Mouse (Mus musculus) T-cell, adult 2 months (primary cell): ENCODE results near the gene Gm11020.
A peak's percentile ranks its signal among the peaks of the same experiment; 100 is the strongest.
"Not testable (repeated sequence)": the region's sequence is repeated elsewhere in the genome, so short reads cannot be mapped to it uniquely, and the experiment has no call there.

Experiments used
- DNase-seq: peaks from one replicate; pipeline ENCODE4 v3.0.0; 2022; ENCODE audit warnings: low spot score

Gene Gm11020

DNA sequence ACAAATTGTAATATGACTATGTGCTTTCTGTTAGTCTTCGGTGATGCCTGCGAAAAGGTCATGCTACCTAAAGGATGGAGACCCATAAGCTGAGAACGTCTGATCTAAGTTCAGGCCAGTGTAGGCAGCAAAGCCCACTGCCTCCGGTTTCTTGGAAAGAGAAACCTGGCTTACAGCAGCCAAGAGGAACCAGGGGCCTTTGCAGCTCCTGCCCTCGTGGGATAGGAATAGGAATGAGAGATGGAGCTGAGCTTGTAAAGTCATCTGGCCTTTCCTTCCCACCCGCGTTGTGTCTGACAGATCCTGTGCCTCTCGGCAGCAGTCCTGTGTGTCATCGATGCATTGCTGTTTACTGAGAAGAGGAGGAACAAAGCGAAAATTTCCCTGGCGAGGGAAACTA, at the start of gene Gm11020:
Gene Gm11020 (plus strand): TSS at position 301 of the 400 bp plus-strand sequence.
- not testable (repeated sequence) for DNase-seq

DNA sequence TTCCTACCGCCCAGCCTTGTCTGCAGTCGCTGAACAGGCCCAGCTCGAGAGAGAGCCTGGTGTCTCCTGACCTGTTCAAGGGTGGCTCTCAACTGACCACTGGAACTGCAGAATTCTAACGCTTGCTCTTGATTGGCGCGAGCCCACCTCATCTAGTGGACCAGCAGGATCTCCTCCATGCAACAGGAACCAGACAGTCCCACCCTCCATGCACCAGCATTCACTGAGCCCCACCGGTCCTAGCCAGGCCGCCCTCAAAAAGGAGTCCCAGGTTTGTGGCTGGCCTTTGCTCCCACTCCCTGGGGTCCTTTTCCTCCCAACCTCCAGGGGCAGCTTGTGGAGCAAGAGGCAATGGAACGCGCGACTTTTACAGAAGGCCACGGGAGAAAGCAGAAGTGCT, 28.3 kb upstream of the Gm11020 start, which contains the start of gene Cmtm2a:
Gene Cmtm2a (minus strand): TSS at position 101 of the 400 bp plus-strand sequence.
- not testable (repeated sequence) for DNase-seq

DNA sequence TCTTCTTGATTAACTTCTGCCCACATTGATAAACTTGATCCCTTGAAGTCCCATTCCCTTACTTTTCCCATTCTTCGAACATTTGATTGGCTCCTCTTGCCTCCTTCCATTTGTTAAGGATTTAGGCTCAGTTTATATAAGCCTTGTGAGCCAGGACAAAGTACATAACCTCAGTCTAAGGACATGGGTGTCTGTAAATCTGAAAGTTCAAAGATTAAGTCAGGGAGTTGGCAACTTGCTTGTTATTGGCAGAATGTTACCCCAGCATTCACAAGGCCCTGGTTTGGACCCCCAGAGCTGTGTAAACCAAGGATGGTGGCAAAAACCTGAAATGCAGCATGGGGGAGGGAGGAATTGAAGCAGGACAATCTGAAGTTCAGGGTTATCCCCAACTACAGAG, 27.0 kb upstream of the Gm11020 start:
- no peak for DNase-seq

DNA sequence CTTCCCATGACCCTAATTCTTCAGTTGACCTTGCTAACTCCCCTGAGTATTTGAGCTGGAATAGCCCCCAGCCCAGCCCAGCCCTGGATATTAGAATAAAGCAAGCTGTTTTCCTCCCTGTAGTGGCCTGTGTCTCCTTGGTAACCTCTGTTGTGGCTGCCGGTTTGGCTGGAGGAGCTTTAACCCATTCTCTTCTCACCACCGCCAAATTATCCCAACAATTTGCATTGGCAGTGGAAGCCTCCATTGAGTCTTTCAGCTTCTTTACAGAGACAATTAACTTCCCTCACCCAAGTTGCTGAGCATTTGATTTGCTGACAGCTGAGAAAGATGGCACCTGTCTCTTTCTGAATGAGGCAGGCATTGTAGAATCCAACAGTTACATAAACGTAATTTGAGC, 19.8 kb upstream of the Gm11020 start:
- not testable (repeated sequence) for DNase-seq

DNA sequence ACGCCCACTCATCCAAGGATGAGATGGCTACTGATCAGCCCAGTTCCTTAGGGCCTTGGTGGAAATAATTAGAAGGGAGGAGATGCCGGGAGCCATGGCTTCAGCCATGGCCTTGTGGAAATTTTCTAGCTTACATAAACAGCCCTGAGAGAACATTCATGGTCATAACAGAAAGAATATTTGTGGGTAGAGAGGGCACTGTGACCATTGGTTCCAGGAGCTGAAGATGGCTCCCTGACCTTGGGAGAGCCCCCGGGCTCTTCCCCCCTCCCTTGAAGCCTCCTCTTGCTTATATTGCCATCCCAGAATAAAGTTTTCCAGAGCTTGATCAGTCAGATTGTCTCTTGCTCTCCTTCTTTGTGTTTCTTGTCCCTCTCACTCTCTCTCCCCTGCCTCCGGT, 18.8 kb upstream of the Gm11020 start:
- not testable (repeated sequence) for DNase-seq

DNA sequence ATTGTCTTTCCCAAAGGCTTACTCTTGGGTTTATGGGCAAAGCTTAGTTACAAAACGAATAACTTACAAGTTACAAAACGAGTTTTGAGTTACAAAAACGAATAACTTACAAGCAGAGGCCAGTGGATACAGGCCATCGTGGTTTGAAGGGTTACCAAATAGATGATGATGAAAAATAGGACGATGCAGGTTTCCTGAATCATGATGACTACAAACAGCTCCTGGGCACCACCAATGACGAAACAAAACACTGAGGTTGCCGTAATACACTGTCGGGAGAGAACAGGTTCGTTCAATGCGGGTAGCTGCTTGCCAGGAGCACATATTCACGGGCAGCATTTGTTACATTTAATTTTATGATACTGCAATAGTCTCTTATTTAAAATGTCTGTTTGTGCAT, 16.4 kb upstream of the Gm11020 start:
- no peak for DNase-seq

DNA sequence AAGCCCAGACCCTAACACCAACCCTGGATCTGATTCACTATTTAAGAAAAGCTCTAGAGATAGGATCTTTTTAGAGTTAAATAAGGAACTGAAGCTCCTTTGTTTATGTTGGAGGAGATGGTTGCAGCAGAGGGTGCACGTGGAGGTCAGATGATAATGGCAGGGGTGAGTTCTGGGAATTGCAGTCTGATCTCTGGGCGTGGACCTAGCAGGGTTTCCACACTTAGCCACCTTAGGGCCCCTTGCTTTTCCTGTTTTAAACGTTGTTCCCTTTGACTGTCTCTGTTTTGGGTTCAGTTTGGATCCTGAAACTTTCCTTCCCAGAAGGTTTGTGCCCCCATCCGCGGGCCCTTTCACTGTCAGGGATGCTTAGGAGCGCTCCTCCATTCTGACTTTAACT, 13.0 kb upstream of the Gm11020 start:
- not testable (repeated sequence) for DNase-seq

DNA sequence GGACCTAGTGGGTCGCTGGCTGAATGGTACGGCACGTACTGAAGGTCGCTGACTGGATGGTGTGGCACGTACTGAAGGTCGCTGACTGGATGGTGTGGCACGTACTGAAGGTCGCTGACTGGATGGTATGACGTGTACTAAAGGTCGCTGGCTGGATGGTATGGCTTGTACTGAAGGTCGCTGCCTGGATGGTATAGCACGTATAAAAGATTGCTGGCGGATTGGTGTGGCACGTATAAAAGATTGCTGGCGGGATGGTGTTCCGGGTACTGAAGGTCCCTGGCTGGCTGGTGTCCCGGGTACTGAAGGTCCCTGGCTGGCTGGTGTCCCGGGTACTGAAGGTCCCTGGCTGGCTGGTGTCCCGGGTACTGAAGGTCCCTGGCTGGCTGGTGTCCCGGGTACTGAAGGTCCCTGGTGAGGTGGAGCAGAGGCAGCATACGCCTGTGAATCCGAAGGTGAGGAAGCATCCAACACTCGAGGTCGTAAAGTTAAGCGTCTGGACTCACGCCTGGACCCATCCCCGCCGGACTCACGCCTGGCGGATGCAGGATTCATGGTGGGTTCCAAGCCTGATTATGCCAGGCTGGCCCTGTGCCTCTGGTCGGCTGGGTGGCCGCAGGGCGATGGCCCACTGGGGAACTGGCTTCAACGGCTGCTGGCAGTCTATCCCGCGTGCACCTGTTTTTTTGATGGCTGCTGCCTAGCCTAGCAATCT, 11.8 kb upstream of the Gm11020 start, which contains the start of the genes Gm45711 and Cmtm1:
Gene Gm45711 (minus strand): TSS at position 641 of the 715 bp plus-strand sequence.
Gene Cmtm1 (minus strand): TSS at position 705 of the 715 bp plus-strand sequence.
- not testable (repeated sequence) for DNase-seq

DNA sequence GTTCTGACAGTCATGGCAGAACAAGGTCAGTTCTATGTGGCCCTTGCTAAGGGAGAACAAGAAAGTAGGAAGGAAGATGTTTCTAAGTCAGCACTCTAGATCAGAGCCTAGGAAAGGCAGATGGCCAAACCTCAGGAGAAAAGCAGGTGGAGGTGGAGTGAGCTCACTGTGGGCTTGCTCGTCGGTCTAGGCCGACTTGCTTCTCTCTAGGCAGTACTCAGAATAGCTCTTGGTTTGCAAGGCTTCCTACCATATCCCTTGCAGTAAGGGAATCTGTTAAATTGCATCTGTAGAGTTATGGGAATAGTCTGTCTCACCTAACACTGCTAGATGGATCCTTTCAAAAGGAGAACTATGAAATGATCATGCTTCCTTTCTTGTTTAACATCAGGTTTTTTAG, 9.3 kb upstream of the Gm11020 start:
- DNase-seq: not testable (repeated sequence)

DNA sequence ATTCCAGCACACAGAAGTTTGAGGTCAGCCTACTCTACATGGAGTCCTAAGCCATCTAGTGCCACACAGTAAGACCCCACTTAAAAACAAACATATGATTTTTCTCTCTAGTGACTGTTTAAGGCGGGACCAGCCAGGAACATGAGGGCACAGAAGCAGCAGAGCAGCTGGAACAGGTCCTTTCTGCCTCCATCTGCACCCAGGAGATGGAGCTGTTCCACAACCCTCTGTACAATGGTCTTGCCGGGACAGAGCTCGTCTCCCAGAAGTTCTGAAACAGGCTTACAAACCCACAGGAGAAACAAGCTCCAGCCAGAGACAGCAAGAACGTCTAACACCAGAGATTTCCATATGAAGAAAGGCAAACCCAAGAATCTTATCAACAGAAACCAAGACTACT, 8.1 kb upstream of the Gm11020 start:
- DNase-seq: no peak

DNA sequence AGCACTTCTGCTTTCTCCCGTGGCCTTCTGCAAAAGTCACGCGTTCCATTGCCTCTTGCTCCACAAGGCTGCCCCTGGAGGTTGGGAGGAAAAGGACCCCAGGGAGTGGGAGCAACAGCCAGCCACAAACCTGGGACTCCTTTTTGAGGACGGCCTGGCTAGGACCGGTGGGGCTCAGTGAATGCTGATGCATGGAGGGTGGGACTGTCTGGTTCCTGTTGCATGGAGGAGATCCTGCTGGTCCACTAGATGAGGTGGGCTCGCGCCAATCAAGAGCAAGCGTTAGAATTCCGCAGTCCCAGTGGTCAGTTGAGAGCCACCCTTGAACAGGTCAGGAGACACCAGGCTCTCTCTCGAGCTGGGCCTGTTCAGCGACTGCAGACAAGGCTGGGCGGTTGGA, 563 bp downstream of the Gm11020 start, which contains the start of gene Cmtm2b:
Gene Cmtm2b (plus strand): TSS at position 301 of the 400 bp plus-strand sequence.
- not testable (repeated sequence) for DNase-seq

DNA sequence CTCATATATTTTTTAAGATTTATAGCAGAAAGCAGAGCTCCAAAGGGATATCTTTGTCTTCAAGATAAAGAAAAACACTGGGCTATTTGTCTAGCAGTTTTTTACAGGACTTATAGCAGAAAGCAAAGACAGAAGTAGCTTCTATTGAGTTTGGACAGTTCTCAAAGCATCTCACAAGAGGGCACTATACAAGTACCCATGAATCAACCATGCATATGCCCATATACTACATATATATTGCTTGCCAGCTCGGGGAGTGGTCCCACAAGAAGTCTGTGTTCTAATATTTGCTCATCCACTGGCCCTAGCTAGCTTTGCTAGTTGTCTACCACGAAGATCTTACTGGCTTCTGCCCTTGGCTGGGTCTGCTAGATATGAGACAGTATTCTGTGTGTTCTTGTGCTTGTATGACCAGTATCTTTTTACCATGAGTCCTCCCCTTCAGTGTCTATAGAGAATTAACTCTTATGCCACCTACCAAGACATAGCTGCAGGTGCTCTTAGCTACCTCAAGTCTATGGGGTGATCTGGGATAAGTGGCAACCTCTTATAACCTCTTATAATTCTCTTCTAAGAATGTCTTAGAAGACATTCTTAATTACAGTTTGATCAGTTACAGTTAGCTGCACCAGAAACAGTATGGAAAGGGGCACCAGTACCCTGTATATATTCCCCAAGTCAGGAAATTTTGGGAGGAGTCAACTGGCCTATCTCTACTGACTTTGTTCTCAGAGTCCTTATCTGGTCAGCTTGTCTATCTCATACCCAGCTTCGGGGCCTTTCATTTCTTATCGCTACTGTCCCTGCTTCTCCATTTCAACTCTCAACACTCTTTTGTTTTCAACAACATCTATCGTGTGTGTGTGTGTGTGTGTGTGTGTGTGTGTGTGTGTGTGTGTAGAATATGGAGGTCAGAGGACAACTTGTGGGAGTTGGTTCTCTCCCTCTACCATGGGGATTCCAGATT, 11.6 kb downstream of the Gm11020 start:
- DNase-seq: no peak

DNA sequence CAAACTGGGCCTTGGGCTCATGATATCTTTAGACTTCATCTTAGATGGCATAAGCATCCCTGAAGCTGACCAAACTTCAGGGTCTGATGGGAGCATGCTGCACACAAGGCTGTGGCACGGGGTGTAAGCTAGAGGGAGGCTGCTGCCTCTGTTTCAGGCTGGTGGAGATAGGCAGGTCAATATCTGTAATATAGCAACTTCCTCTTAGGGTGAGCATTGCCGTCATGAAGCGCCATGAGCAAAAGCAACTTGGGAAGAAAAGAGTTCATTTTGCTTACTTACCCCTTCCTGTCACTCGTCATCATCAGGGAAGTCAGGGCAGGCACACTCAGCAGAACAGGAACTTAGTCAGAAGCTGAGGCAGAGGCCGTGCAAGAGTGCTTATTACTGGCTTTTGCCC, 12.4 kb downstream of the Gm11020 start:
- DNase-seq: no peak

DNA sequence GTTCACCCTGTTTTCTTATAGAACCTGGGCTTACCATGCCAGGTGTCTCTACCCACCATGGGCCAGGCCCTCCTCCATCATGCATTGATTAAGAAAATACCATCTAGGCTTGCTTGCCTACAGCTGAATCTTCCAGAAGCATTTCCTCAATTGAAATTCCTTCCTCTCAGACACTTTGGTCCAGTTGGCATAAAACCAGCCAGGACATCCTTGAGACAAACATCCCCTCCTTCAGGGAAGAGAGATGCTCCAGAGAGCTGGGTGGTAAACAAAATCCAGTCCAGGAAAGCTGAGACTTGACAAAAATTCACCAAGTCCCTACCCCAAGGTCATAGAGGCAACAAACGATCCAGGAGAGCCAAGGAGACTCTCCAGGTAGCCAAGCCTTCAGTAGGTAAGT, 12.8 kb downstream of the Gm11020 start:
- no peak for DNase-seq

DNA sequence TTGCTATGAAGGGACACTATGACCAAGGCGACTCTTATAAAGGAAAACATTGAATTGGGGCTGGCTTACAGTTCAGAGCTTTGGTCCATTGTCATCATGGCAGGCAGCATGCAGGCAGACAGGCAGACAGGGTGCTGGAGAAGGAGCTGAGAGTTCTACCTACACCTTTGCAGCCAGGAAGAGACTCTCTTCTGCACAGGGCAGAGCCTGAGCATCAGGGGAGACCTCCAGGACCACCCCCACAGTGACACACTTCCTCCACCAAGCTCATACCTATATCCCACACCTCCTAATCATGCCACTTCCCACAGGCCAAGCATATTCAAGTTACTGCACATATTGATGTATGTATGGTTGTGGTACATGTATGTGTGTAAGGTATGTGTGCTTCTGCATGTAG, 15.4 kb downstream of the Gm11020 start:
- no peak for DNase-seq

DNA sequence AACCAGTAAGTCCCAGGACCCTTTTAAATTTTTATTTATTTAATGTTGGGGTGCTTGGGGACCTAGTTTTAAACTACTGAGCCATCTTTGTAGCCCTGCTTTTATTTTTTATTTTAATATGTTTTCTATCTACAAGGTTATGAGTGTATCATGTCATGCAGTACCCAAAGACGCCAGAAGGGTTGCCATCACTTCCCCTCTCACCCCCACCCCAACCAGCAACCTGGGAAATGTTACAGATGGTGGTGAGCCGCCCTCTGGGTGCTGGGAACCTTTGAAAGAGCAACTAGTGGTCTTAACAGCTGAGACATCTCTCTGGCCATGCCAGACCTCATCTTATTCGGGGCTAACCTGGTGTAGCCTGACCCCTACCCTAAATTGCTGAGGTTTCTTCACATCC, 16.5 kb downstream of the Gm11020 start:
- DNase-seq: peak; percentile 30

DNA sequence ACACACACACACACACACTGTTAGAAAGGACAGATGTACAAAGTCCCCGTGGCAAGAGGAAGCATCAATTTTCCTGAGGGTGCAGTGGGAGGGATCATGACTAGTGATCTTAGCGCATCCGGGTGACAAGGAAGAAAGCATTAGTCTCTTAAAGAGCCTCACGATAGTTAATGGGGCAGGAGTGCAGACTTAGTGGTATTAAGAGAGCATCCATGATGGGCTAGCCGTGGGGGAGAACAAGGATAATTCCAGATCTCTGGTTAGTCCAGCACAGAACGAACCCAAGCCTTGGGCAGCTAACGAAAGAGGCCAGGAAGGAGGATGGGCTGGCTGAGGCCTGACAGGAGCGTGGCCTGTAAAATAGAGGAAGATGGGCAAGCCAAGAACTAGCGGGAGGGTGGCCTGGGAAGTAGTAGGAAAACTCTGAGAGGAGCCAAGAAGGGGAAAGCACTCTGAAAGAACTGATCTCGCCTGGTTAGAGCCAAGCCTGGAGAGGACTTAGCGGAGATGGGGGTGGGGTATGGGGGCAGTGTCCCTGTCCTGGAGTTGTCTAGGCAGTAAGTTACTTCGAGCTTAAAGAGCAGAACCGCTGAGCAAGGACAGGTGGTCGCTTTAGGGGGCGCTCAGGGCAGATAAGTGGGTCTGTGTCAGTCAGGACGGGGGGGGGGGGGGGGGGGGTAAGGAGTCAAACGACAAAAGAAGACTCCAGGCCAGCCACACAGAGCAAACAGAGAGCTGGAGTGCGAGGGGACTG, 18.0 kb downstream of the Gm11020 start, which contains the start of gene Cmtm3:
Gene Cmtm3 (plus strand): TSS at position 182 of the 754 bp plus-strand sequence.
- DNase-seq: no peak

DNA sequence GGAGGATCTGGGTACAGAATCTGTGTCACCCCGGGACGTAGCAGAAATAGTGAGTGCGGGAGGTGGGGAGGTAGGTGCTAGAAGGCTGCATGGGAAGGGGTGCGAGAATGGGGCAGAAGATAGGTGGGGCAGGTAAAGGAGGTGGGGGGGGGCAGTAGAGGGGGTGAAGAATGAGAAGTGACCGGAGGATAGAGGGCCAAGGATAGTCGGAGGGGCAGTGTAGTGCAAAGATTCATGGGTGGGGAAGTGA, 18.5 kb downstream of the Gm11020 start:
- DNase-seq: no peak

DNA sequence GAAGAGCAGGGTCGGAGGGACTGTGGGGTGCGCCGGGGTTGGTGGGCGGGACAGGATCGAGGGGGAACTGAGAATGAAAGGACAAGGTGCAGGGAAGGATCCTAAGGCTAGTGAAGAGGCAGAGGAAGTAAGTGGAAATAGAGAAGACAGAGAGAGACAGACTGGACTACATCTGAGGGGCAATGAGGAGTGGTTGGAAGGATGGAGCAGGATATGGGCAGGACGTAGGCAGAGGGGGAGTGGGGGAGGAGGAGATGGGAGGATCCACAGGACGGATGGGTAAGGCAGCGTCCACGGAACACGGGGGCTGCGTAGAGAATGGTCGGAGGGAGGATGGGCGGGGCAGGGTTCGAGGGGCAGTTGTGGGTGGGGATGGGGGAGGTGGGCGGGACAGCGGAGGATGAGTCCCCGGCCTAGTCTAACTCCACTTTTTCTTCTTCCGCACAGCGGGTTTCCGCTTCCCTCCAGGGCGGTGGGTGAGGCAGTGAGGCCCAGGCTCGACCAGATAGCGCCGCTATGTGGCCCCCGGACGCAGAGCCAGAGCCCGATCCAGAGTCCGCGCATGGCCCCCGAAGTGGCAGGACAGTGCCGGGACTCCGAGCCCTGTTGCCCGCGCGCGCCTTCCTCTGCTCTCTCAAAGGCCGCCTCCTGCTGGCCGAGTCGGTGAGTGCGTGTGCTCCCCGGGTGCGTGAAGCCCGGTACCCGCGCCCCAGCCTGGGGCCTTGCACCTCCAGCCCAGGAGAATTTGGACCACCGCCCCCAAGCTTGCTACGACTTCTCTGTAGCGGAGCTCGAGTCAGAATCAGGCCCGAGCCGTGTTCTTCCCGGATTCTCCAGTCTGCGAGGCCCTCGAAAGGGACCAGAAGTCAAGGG, 19.1 kb downstream of the Gm11020 start:
- peak; percentile 73 for DNase-seq

DNA sequence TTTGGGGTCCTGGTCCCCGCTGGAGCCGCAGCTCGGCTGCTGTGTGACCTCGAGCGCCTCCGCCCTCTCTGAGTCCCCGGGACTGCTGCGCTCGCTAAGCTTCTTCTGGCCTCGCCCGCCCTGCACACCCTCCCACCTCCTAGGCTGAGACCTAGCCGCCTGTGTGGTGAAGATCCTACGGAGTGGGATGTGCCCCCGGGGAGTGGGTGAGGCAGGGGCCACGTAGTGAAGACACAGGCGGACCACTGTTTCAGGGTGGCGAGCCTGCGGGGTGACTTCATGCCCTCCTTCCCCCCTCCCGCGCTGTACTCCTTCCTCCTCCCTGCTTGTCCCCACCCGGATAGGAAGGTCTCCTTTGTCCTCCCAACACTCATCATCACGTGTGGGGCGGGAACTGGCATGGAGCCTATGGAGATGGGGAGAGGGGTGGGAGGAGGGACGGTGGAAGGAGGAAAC, 19.8 kb downstream of the Gm11020 start:
- DNase-seq: no peak

DNA sequence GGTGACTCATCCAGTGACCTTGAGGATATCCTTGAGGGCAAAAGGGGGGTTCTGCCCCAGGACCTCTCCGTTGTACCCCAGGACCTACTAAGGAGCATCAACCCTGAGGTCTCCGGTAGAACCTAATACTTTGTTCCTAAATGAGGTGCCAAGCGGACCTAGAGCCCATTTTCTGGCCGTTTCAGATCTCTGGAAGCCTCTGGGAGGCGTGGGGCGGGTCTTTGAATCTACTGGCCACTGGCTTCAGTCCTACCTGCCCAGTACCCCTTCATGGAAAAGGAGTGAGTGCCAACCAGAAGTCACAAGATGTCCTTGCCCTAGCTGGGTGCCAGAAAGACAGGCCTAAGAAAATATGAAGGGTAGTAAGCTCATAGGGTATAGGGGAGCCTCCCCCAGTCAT, 20.3 kb downstream of the Gm11020 start:
- no peak for DNase-seq
